Comparison of ENCODE assay signal across 10 mouse cellular contexts in the genomic region with DNA sequence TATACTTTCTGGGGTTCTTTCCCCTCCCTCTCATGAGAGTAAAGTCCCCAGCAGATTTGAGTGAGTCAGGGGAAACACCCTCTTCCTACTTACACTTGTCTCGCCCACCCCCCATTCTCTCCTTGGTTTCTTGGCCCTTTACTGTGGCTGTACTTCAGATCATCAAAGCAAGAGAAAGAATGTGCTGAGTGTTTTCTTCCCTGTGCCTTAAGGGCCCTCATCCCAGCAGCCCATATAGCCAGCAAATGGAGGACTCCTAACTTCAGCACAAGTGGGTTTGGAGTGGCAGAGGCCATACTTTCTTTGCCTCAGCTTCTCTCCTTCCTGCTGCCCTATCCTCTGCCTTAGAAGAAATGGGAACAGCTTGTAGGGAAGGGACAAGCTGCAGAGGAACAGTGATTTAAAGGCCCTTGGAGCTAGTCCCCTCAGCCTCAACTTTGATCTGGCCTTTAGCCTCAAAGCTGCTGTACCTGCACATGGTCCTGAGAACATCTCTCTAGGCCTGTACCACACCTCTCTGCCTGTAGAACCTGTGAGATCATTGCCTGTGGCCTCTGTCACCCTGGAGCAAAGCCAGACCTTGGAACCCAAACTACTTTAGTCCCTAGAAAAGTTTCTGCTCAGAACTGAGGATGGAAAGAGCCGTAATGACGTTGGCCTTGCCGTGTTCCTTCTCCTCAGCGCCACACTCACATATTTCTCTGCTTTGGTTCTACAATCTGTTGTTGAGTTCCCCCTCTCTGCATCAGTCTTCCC. TPM values are rescaled to one million over a fixed set of nuclear protein-coding genes. Genes with fewer than 3 reads are reported as not detected.
A peak's percentile ranks its signal among the peaks of the same experiment; 100 is the strongest.
DNase-seq lines count a peak whose midpoint lies in the region; ATAC-seq and TF ChIP-seq lines count a peak whose summit lies in the region.
"Had no signal": no experiment of that assay in that cellular context is flagged by ENCODE, and none has a peak within 500 bp of the region (broad histone marks: within the 10 kb centered on the region; RNA-seq: fewer than 3 reads in every experiment).

No protein-coding gene starts in this region.

- peak overlapping the region; percentile 27 for H3K4me2 ChIP-seq in neural tube, embryonic 11.5 days (ENCODE audit: low read depth)
- H3K4me2 ChIP-seq in forebrain, postnatal 0 days (ENCODE audit: low read depth), result peak overlapping the region; percentile 56; the same call in 1 of the 2 replicates
- peak overlapping the region; percentile 40; the same call in 1 of the 2 replicates for H3K4me2 ChIP-seq in limb, embryonic 15.5 days
- no peak overlapping the region for H3K4me2 ChIP-seq in stomach, embryonic 15.5 days

- 60% methylated on average over 5 of the region's 5 CpGs for WGBS in neural tube, embryonic 11.5 days
- 46% methylated on average over 5 of the region's 5 CpGs for WGBS in forebrain, postnatal 0 days
- 51% methylated on average over 5 of the region's 5 CpGs for WGBS in limb, embryonic 15.5 days
- WGBS in stomach, embryonic 15.5 days, result 69% methylated on average over 5 of the region's 5 CpGs

- H3K36me3 ChIP-seq in neural tube, embryonic 11.5 days (ENCODE audit: control insufficient read depth, insufficient read depth, low read length), result no peaks in the 10 kb centered on the region; the same call in 1 of the 2 replicates
- H3K36me3 ChIP-seq in forebrain, postnatal 0 days (ENCODE audit: insufficient read depth), result peaks cover 18% of the 10 kb centered on the region
- peaks cover 24% of the 10 kb centered on the region for H3K36me3 ChIP-seq in limb, embryonic 15.5 days
- peaks cover 15% of the 10 kb centered on the region for H3K36me3 ChIP-seq in stomach, embryonic 15.5 days

- peak overlapping the region; percentile 56 for H3K9ac ChIP-seq in neural tube, embryonic 11.5 days (ENCODE audit: low read length)
- peak overlapping the region; percentile 56 for H3K9ac ChIP-seq in forebrain, postnatal 0 days
- H3K9ac ChIP-seq in limb, embryonic 15.5 days, result no peak overlapping the region
- no peak overlapping the region for H3K9ac ChIP-seq in stomach, embryonic 15.5 days

- DNase-seq in neural tube, embryonic 11.5 days (ENCODE audit: low spot score), result no peak
- DNase-seq in neural tube, embryonic 10.5 days (ENCODE audit: extremely low spot score, low spot score), result no peak
- no peak for DNase-seq in forebrain, postnatal 0 days
- no peak for DNase-seq in embryo, embryonic 9.5 days (ENCODE audit: extremely low spot score)
- no peak for DNase-seq in gastrocnemius, adult 2 months
- no peak for DNase-seq in embryo, embryonic 10.5 days (ENCODE audit: low spot score)
- DNase-seq: kidney, adult 11 months had no signal

- H3K27me3 ChIP-seq in neural tube, embryonic 11.5 days (ENCODE audit: control insufficient read depth, insufficient read depth, low read length), result no peaks in the 10 kb centered on the region
- H3K27me3 ChIP-seq in forebrain, postnatal 0 days (ENCODE audit: insufficient read depth, low read length), result no peaks in the 10 kb centered on the region
- H3K27me3 ChIP-seq in limb, embryonic 15.5 days, result no peaks in the 10 kb centered on the region
- H3K27me3 ChIP-seq in stomach, embryonic 15.5 days (replicated peaks), result no peaks in the 10 kb centered on the region
- H3K27me3 ChIP-seq: Patski had no signal

- peak overlapping the region; percentile 10; the same call in 1 of the 2 replicates for H3K4me3 ChIP-seq in neural tube, embryonic 11.5 days (ENCODE audit: low read depth, low read length)
- no peak overlapping the region for H3K4me3 ChIP-seq in forebrain, postnatal 0 days (ENCODE audit: low read depth, low read length)
- H3K4me3 ChIP-seq in limb, embryonic 15.5 days, result no peak overlapping the region
- no peak overlapping the region for H3K4me3 ChIP-seq in stomach, embryonic 15.5 days (replicated peaks)
- no peak overlapping the region for H3K4me3 ChIP-seq in gastrocnemius, adult 2 months

- H3K27ac ChIP-seq in neural tube, embryonic 11.5 days (ENCODE audit: low read depth, low read length), result peak overlapping the region; percentile 99
- peak overlapping the region; percentile 93 for H3K27ac ChIP-seq in forebrain, postnatal 0 days (ENCODE audit: low read depth, low read length)
- H3K27ac ChIP-seq in limb, embryonic 15.5 days, result peak overlapping the region; percentile 97
- peak overlapping the region; percentile 83 for H3K27ac ChIP-seq in stomach, embryonic 15.5 days
- no peak overlapping the region for H3K27ac ChIP-seq in gastrocnemius, adult 2 months

- no peak for TF ChIP-seq CTCF in forebrain, postnatal 0 days (IDR thresholded peaks at IDR 0.05; ENCODE audit: low read depth)
- no peak for TF ChIP-seq CTCF in gastrocnemius, adult 2 months (IDR thresholded peaks at IDR 0.05)

- intact Hi-C loops in gastrocnemius, adult 2 months (cut with DNase I), result no loop called here

- H3K4me1 ChIP-seq in neural tube, embryonic 11.5 days (ENCODE audit: control insufficient read depth, insufficient read depth, low read length), result peaks cover 91% of the 10 kb centered on the region
- peaks cover 25% of the 10 kb centered on the region for H3K4me1 ChIP-seq in forebrain, postnatal 0 days (ENCODE audit: insufficient read depth)
- peaks cover 87% of the 10 kb centered on the region for H3K4me1 ChIP-seq in limb, embryonic 15.5 days
- H3K4me1 ChIP-seq in stomach, embryonic 15.5 days, result peaks cover 47% of the 10 kb centered on the region

- no peaks in the 10 kb centered on the region for H3K9me3 ChIP-seq in neural tube, embryonic 11.5 days (ENCODE audit: control insufficient read depth, low read length)
- H3K9me3 ChIP-seq in forebrain, postnatal 0 days (ENCODE audit: low read length), result no peaks in the 10 kb centered on the region
- no peaks in the 10 kb centered on the region for H3K9me3 ChIP-seq in limb, embryonic 15.5 days
- H3K9me3 ChIP-seq in stomach, embryonic 15.5 days, result no peaks in the 10 kb centered on the region

- ATAC-seq in neural tube, embryonic 11.5 days (ENCODE audit: insufficient read depth, low FRiP score, low TSS enrichment), result no peak
- ATAC-seq in forebrain, postnatal 0 days, result no peak
- ATAC-seq in limb, embryonic 15.5 days (ENCODE audit: insufficient number of reproducible peaks, low FRiP score, low TSS enrichment, low read depth), result no peak
- ATAC-seq in stomach, embryonic 15.5 days (ENCODE audit: insufficient read depth, low FRiP score, low read depth), result no peak
- ATAC-seq: Patski had no signal

RNA-seq across cellular contexts. Expression of gene Gpr84, which starts 11.4 kb away (rescaled TPM):
- polyA plus RNA-seq in neural tube, embryonic 11.5 days (2014; fragmentation: Nextera tagmentation; extraction: Ambion mirVana), result 0.34 and 0.50 TPM in 2 replicates
- total RNA-seq in forebrain, postnatal 0 days (2014; rRNA removed), result 0.29 and 0.54 TPM in 2 replicates
- polyA plus RNA-seq in forebrain, postnatal 0 days (2015; fragmentation: Nextera tagmentation; extraction: Ambion mirVana), result 0.31 and 0.33 TPM in 2 replicates
- 0.20 and 0.36 TPM in 2 replicates for polyA plus RNA-seq in limb, embryonic 15.5 days (2015; fragmentation: Nextera tagmentation; extraction: Ambion mirVana)
- polyA plus RNA-seq in stomach, embryonic 15.5 days (2015; fragmentation: Nextera tagmentation; extraction: Ambion mirVana), result 0.46 and 0.53 TPM in 2 replicates
- not detected for total RNA-seq in gastrocnemius, adult 2 months (2021)
- polyA plus RNA-seq: Patski had no signal

RNA-seq across cellular contexts. Expression of gene Copz1, which starts 26.5 kb away (rescaled TPM):
- 307 and 317 TPM in 2 replicates for polyA plus RNA-seq in neural tube, embryonic 11.5 days (2014; fragmentation: Nextera tagmentation; extraction: Ambion mirVana)
- total RNA-seq in forebrain, postnatal 0 days (2014; rRNA removed), result 120 and 147 TPM in 2 replicates
- polyA plus RNA-seq in forebrain, postnatal 0 days (2015; fragmentation: Nextera tagmentation; extraction: Ambion mirVana), result 209 and 217 TPM in 2 replicates
- polyA plus RNA-seq in limb, embryonic 15.5 days (2015; fragmentation: Nextera tagmentation; extraction: Ambion mirVana), result 270 and 286 TPM in 2 replicates
- polyA plus RNA-seq in stomach, embryonic 15.5 days (2015; fragmentation: Nextera tagmentation; extraction: Ambion mirVana), result 248 and 260 TPM in 2 replicates
- total RNA-seq in gastrocnemius, adult 2 months (2021), result 10 to 100 TPM; 38.5 to 41.4 TPM

RNA-seq across cellular contexts. Expression of gene Nfe2, which starts 40.8 kb away (rescaled TPM):
- polyA plus RNA-seq in neural tube, embryonic 11.5 days (2014; fragmentation: Nextera tagmentation; extraction: Ambion mirVana), result 6.5 and 7.3 TPM in 2 replicates
- total RNA-seq in forebrain, postnatal 0 days (2014; rRNA removed), result 0.85 and 1.6 TPM in 2 replicates
- polyA plus RNA-seq in forebrain, postnatal 0 days (2015; fragmentation: Nextera tagmentation; extraction: Ambion mirVana), result 0.30 and 0.34 TPM in 2 replicates
- 1.5 and 2.2 TPM in 2 replicates for polyA plus RNA-seq in limb, embryonic 15.5 days (2015; fragmentation: Nextera tagmentation; extraction: Ambion mirVana)
- 7.8 and 15.9 TPM in 2 replicates for polyA plus RNA-seq in stomach, embryonic 15.5 days (2015; fragmentation: Nextera tagmentation; extraction: Ambion mirVana)
- not detected for total RNA-seq in gastrocnemius, adult 2 months (2021)
- polyA plus RNA-seq: Patski had no signal

RNA-seq across cellular contexts. Expression of gene Zfp385a, which starts 40.9 kb away (rescaled TPM):
- polyA plus RNA-seq in neural tube, embryonic 11.5 days (2014; fragmentation: Nextera tagmentation; extraction: Ambion mirVana), result 26.1 and 27.5 TPM in 2 replicates
- total RNA-seq in forebrain, postnatal 0 days (2014; rRNA removed), result 11.6 and 13.0 TPM in 2 replicates
- 20.5 and 21.3 TPM in 2 replicates for polyA plus RNA-seq in forebrain, postnatal 0 days (2015; fragmentation: Nextera tagmentation; extraction: Ambion mirVana)
- 17.1 and 19.4 TPM in 2 replicates for polyA plus RNA-seq in limb, embryonic 15.5 days (2015; fragmentation: Nextera tagmentation; extraction: Ambion mirVana)
- 8.2 and 9.3 TPM in 2 replicates for polyA plus RNA-seq in stomach, embryonic 15.5 days (2015; fragmentation: Nextera tagmentation; extraction: Ambion mirVana)
- 10 to 100 TPM in 1 of 2 experiments, 1 to 10 TPM in 1; 8.0 to 13.0 TPM for total RNA-seq in gastrocnemius, adult 2 months (2021)

RNA-seq across cellular contexts. Expression of gene Hnrnpa1, which starts 58.8 kb away (rescaled TPM):
- 1,373 and 1,392 TPM in 2 replicates for polyA plus RNA-seq in neural tube, embryonic 11.5 days (2014; fragmentation: Nextera tagmentation; extraction: Ambion mirVana)
- total RNA-seq in forebrain, postnatal 0 days (2014; rRNA removed), result 205 and 270 TPM in 2 replicates
- 653 and 670 TPM in 2 replicates for polyA plus RNA-seq in forebrain, postnatal 0 days (2015; fragmentation: Nextera tagmentation; extraction: Ambion mirVana)
- 593 and 673 TPM in 2 replicates for polyA plus RNA-seq in limb, embryonic 15.5 days (2015; fragmentation: Nextera tagmentation; extraction: Ambion mirVana)
- 664 and 681 TPM in 2 replicates for polyA plus RNA-seq in stomach, embryonic 15.5 days (2015; fragmentation: Nextera tagmentation; extraction: Ambion mirVana)
- 10 to 100 TPM; 93.9 to 98.7 TPM for total RNA-seq in gastrocnemius, adult 2 months (2021)

Comparison
In these comparisons a context has a peak if more than half of its experiments do, and no peak if none do; other contexts are left out.
1. H3K9ac ChIP-seq: peak in neural tube, embryonic 11.5 days (single experiment) and forebrain, postnatal 0 days (single experiment); none in limb, embryonic 15.5 days (single experiment) and stomach, embryonic 15.5 days (single experiment).